Mouse (Mus musculus): Measurements from ENCODE around the gene Cryzl1. TPM values are rescaled to one million over a fixed set of nuclear protein-coding genes. Genes with fewer than 3 reads are reported as not detected.

Gene Cryzl1
- total and polyA plus RNA-seq, 3 experiments, result 5.1 to 171 (median 148) TPM

DNA sequence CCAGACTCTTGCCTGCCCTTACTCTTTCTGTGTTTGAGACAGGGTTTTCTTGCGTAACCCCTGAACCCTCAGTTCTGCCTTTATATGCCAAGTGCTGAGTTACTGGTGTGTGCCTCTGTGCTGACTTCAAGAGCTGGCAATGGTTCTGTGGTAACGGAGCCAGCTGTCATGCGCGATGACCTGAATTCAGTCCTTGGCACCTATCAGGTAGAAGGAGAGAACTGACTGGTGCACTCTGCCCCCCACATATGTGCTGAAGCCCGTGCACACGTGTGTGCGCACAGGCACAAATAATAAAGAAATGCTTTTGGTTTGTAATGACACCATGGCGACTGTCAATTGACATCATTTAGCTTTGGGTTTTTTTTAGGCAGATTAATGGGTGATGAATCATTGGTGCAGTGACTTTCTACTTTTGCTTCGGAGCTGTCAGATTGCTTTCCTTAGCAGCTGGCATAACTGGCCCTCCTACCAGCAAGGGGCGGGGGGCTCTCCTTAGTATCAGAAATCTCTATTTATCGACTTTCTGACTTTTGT, 38.5 kb upstream of the Cryzl1 start:
- H3K27me3 ChIP-seq (ENCODE audit: insufficient read depth, low read length), result peaks cover 6% of the 10 kb centered on the region
- no peak for TF ChIP-seq TAL1 (conservative IDR thresholded peaks at IDR 0.05; ENCODE audit: low read depth, low read length)
- no peak for TF ChIP-seq GATA2 (IDR thresholded peaks at IDR 0.05; ENCODE audit: borderline replicate concordance, low read depth, low read length)
- no peak for TF ChIP-seq GATA1 (IDR thresholded peaks at IDR 0.05; ENCODE audit: borderline replicate concordance, low read length)
- no peak for TF ChIP-seq POLR2AphosphoS5 (IDR thresholded peaks at IDR 0.05; ENCODE audit: insufficient replicate concordance, low read depth, low read length)
- no peak for TF ChIP-seq CTCF (IDR thresholded peaks at IDR 0.05; ENCODE audit: low read depth, low read length)
- no peak for DNase-seq (ENCODE audit: low spot score)
- H3K4me3 ChIP-seq (ENCODE audit: low read depth, low read length), result no peak overlapping the region
- H3K4me1 ChIP-seq (ENCODE audit: insufficient read depth, low read depth, low read length), result peaks cover 20% of the 10 kb centered on the region
- ATAC-seq (ENCODE audit: extremely low read depth, insufficient number of reproducible peaks, low FRiP score, poor library complexity, severe bottlenecking), result no peak
- H3K9me3 ChIP-seq (replicated peaks), result no peaks in the 10 kb centered on the region
- H3K36me3 ChIP-seq (replicated peaks), result peaks cover 2% of the 10 kb centered on the region

- no peak for ATAC-seq (ENCODE audit: extremely low read depth, insufficient number of reproducible peaks, low FRiP score, poor library complexity, severe bottlenecking)
- peaks cover 23% of the 10 kb centered on the region for H3K4me1 ChIP-seq (ENCODE audit: insufficient read depth, low read depth, low read length)
- H3K27me3 ChIP-seq (ENCODE audit: insufficient read depth, low read length), result peaks cover 6% of the 10 kb centered on the region
Measured at GRCm38 (mm10) chr16:91765816-91766210, 37.0 kb upstream of the Cryzl1 start.

GRCm38 (mm10) chr16:91765121-91765815, 36.5 kb upstream of the Cryzl1 start:
- ATAC-seq (ENCODE audit: extremely low read depth, insufficient number of reproducible peaks, low FRiP score, poor library complexity, severe bottlenecking) (no peak), DNase-seq (ENCODE audit: low spot score) (no peak)
- peaks cover 3% of the 10 kb centered on the region for H3K36me3 ChIP-seq (replicated peaks)
- H3K4me1 ChIP-seq (ENCODE audit: insufficient read depth, low read depth, low read length), result peaks cover 25% of the 10 kb centered on the region
- H3K9me3 ChIP-seq (replicated peaks), result no peaks in the 10 kb centered on the region
- no peak for TF ChIP-seq CTCF (IDR thresholded peaks at IDR 0.05; ENCODE audit: low read depth, low read length)
- no peak for TF ChIP-seq POLR2AphosphoS5 (IDR thresholded peaks at IDR 0.05; ENCODE audit: insufficient replicate concordance, low read depth, low read length)
- no peak for TF ChIP-seq GATA1 (IDR thresholded peaks at IDR 0.05; ENCODE audit: borderline replicate concordance, low read length)
- TF ChIP-seq GATA2 (IDR thresholded peaks at IDR 0.05; ENCODE audit: borderline replicate concordance, low read depth, low read length), result no peak
- no peak for TF ChIP-seq TAL1 (conservative IDR thresholded peaks at IDR 0.05; ENCODE audit: low read depth, low read length)
- no peak overlapping the region for H3K4me3 ChIP-seq (ENCODE audit: low read depth, low read length)
- peaks cover 6% of the 10 kb centered on the region for H3K27me3 ChIP-seq (ENCODE audit: insufficient read depth, low read length)

More at GRCm38 (mm10) chr16:91765816-91766210, 37.0 kb upstream of the Cryzl1 start:
- Histone ChIP-seq H3K36me3 (replicated peaks) (no peaks in the 10 kb centered on the region), H3K9me3 (replicated peaks) (no peaks in the 10 kb centered on the region), H3K4me3 (ENCODE audit: low read depth, low read length) (no peak overlapping the region)
- no peak for DNase-seq (ENCODE audit: low spot score)
- TF ChIP-seq GATA1 (IDR thresholded peaks at IDR 0.05; ENCODE audit: borderline replicate concordance, low read length), result no peak
- TF ChIP-seq POLR2AphosphoS5 (IDR thresholded peaks at IDR 0.05; ENCODE audit: insufficient replicate concordance, low read depth, low read length), result no peak
- no peak for TF ChIP-seq GATA2 (IDR thresholded peaks at IDR 0.05; ENCODE audit: borderline replicate concordance, low read depth, low read length)
- TF ChIP-seq TAL1 (conservative IDR thresholded peaks at IDR 0.05; ENCODE audit: low read depth, low read length), result no peak
- TF ChIP-seq CTCF (IDR thresholded peaks at IDR 0.05; ENCODE audit: low read depth, low read length), result no peak

DNA sequence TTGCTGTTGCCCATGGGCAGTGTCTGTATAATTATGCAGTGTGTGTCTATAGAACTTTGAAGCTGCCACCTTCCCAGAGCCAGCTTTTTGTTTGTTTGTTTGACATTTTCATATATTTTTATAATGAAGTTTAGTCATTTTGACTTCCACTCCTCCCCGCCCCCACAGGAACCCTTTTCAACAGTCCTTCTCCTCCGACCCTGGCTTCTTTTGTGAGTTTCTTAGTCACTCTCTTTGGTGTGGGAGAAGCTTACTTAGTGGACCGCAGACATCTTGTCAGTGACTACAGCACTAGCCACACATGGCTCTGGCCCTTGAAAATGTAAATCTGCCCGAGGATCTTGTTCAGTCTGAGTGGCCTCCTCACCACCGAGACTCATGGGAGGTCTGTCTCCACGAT, 35.6 kb upstream of the Cryzl1 start:
- H3K4me1 ChIP-seq (ENCODE audit: insufficient read depth, low read depth, low read length), result peaks cover 25% of the 10 kb centered on the region
- DNase-seq (ENCODE audit: low spot score) (no peak), ATAC-seq (ENCODE audit: extremely low read depth, insufficient number of reproducible peaks, low FRiP score, poor library complexity, severe bottlenecking) (no peak)
- no peak for TF ChIP-seq TAL1 (conservative IDR thresholded peaks at IDR 0.05; ENCODE audit: low read depth, low read length)
- no peak for TF ChIP-seq GATA1 (IDR thresholded peaks at IDR 0.05; ENCODE audit: borderline replicate concordance, low read length)
- no peak for TF ChIP-seq GATA2 (IDR thresholded peaks at IDR 0.05; ENCODE audit: borderline replicate concordance, low read depth, low read length)
- TF ChIP-seq POLR2AphosphoS5 (IDR thresholded peaks at IDR 0.05; ENCODE audit: insufficient replicate concordance, low read depth, low read length), result no peak
- no peak for TF ChIP-seq CTCF (IDR thresholded peaks at IDR 0.05; ENCODE audit: low read depth, low read length)
- H3K36me3 ChIP-seq (replicated peaks), result peaks cover 3% of the 10 kb centered on the region
- no peaks in the 10 kb centered on the region for H3K9me3 ChIP-seq (replicated peaks)
- peaks cover 6% of the 10 kb centered on the region for H3K27me3 ChIP-seq (ENCODE audit: insufficient read depth, low read length)
- no peak overlapping the region for H3K4me3 ChIP-seq (ENCODE audit: low read depth, low read length)

DNA sequence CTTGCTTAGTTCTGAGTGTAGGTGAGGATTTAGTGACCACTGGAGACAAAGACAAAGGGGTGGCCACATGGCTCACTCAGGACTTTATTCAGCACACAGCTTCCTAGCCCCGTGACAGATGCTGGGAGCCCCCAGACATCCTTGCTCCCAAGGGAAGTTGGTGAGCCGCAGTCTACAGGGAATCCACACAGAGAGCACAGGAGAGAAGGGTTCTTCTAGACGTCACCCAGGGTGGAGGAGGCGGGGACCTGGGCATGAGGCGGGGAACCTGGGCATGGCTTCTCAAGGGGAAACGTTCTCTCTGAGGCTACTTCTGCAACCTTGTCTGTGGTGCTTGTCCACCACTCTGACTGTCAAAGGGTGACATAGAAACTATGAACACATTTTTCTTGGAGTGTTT, 35.2 kb upstream of the Cryzl1 start:
- peaks cover 3% of the 10 kb centered on the region for H3K36me3 ChIP-seq (replicated peaks)
- ATAC-seq (ENCODE audit: extremely low read depth, insufficient number of reproducible peaks, low FRiP score, poor library complexity, severe bottlenecking), result no peak
- TF ChIP-seq POLR2AphosphoS5 (IDR thresholded peaks at IDR 0.05; ENCODE audit: insufficient replicate concordance, low read depth, low read length), result no peak
- TF ChIP-seq CTCF (IDR thresholded peaks at IDR 0.05; ENCODE audit: low read depth, low read length), result no peak
- no peak for TF ChIP-seq TAL1 (conservative IDR thresholded peaks at IDR 0.05; ENCODE audit: low read depth, low read length)

DNA sequence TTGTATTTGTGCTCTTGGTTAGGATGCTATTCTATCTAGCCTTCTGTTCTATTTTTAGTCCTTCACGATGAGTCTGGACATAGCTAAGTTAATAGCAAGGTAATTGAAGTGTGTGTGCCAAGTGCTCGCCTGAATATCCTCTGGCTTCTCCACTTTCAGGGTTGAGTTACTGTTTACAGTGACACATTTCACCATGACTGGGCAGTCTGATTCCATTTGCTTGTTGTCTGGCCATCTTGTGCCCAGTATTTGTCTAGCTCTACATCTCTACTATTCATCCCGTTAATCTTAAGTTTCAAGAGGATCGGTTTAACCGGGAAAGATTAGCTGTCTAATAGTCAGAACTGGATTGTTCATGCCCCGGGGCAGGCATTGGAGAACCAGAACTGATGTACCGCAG, 33.7 kb upstream of the Cryzl1 start:
- no peak for DNase-seq (ENCODE audit: low spot score)
- H3K36me3 ChIP-seq (replicated peaks), result peaks cover 3% of the 10 kb centered on the region
- peaks cover 3% of the 10 kb centered on the region for H3K27me3 ChIP-seq (ENCODE audit: insufficient read depth, low read length)
- H3K9me3 ChIP-seq (replicated peaks), result no peaks in the 10 kb centered on the region
- no peak overlapping the region for H3K4me3 ChIP-seq (ENCODE audit: low read depth, low read length)
- TF ChIP-seq POLR2AphosphoS5 (IDR thresholded peaks at IDR 0.05; ENCODE audit: insufficient replicate concordance, low read depth, low read length) (no peak), TAL1 (conservative IDR thresholded peaks at IDR 0.05; ENCODE audit: low read depth, low read length) (no peak), GATA2 (IDR thresholded peaks at IDR 0.05; ENCODE audit: borderline replicate concordance, low read depth, low read length) (no peak), GATA1 (IDR thresholded peaks at IDR 0.05; ENCODE audit: borderline replicate concordance, low read length) (no peak), CTCF (IDR thresholded peaks at IDR 0.05; ENCODE audit: low read depth, low read length) (no peak)
- no peak for ATAC-seq (ENCODE audit: extremely low read depth, insufficient number of reproducible peaks, low FRiP score, poor library complexity, severe bottlenecking)
- H3K4me1 ChIP-seq (ENCODE audit: insufficient read depth, low read depth, low read length), result peaks cover 25% of the 10 kb centered on the region

More for the DNA sequence above, 35.2 kb upstream of the Cryzl1 start:
- Histone ChIP-seq H3K27me3 (ENCODE audit: insufficient read depth, low read length) (peaks cover 6% of the 10 kb centered on the region), H3K4me3 (ENCODE audit: low read depth, low read length) (no peak overlapping the region), H3K9me3 (replicated peaks) (no peaks in the 10 kb centered on the region), H3K4me1 (ENCODE audit: insufficient read depth, low read depth, low read length) (peaks cover 25% of the 10 kb centered on the region)
- no peak for DNase-seq (ENCODE audit: low spot score)
